Mouse (Mus musculus) erythroblast, embryonic 14.5 days (primary cell): ENCODE measurements at regions not wholly inside any gene's neighbourhood (a gene's known extent, or its start where the extent isn't known, plus 50 kb on each side); places are given as distances from the start of the nearest gene placed in this dataset.

Source experiments
- GATA1 ChIP-seq: IDR thresholded peaks from 2 replicates; pipeline ENCODE4 v1.6.1; 2012; ENCODE audit warnings: low read length, inconsistent platforms, mixed read lengths
- TAL1 ChIP-seq: IDR thresholded peaks from 3 replicates; pipeline ENCODE4 v1.6.1; 2012; ENCODE audit warnings: low read length, inconsistent platforms, mixed read lengths

- TF ChIP-seq GATA1 (no peak), TAL1 (no peak)
Measured at GRCm38 (mm10) chr1:137815401-137815888, 360.1 kb downstream of the Ptprc start.
